Mouse (Mus musculus) heart, embryonic 13.5 days (tissue): ENCODE measurements around the gene Cxcl9. TPM values are rescaled to one million over a fixed set of nuclear protein-coding genes. Genes with fewer than 3 reads are reported as not detected.

Experiments
- ATAC-seq: fragments of 200-750 bp; cut with Nextera tagmentation; 2 replicates; pipeline ENCODE4 v1.8.0; 2017; ENCODE audit warnings: moderate TSS enrichment; ENCODE audit not compliant: insufficient number of reproducible peaks, low FRiP score, low TSS enrichment; ENCODE audit errors: extremely low read depth
- H3K27ac ChIP-seq: fragments of 300-500 bp; sonication (generic); replicated peaks from 2 replicates; pipeline ENCODE4 v1.5.1; 2015; ENCODE audit warnings: moderate library complexity, mild to moderate bottlenecking, inconsistent platforms
- H3K27me3 ChIP-seq: fragments of 300-500 bp; sonication (generic); replicated peaks from 2 replicates; pipeline ENCODE4 v1.6.1; 2015; ENCODE audit warnings: mild to moderate bottlenecking, inconsistent platforms
- H3K36me3 ChIP-seq: fragments of 300-500 bp; sonication (generic); 2 replicates; pipeline ENCODE4 v1.6.1; 2015; ENCODE audit warnings: mild to moderate bottlenecking, inconsistent platforms
- H3K4me1 ChIP-seq: fragments of 300-500 bp; sonication (generic); 2 replicates; pipeline ENCODE4 v1.6.1; 2015; ENCODE audit warnings: inconsistent platforms
- H3K4me2 ChIP-seq: fragments of 300-500 bp; sonication (generic); 2 replicates; pipeline ENCODE4 v1.6.1; 2015; ENCODE audit warnings: inconsistent platforms, mild to moderate bottlenecking, moderate library complexity
- H3K4me3 ChIP-seq: fragments of 300-500 bp; sonication (generic); 2 replicates; pipeline ENCODE4 v1.5.1; 2015; ENCODE audit warnings: moderate library complexity, mild to moderate bottlenecking, inconsistent platforms
- H3K9ac ChIP-seq: fragments of 300-500 bp; sonication (generic); 2 replicates; pipeline ENCODE4 v1.6.1; 2015; ENCODE audit warnings: inconsistent platforms, mild to moderate bottlenecking, moderate library complexity
- H3K9me3 ChIP-seq: fragments of 300-500 bp; sonication (generic); 2 replicates; pipeline ENCODE4 v1.6.1; 2016; ENCODE audit warnings: inconsistent platforms
- WGBS: fragments of 180-500 bp; shearing (Covaris S2); methylation state at CpG from one replicate; pipeline ENCODE4 v1.1.7; 2015; ENCODE audit warnings: mixed read lengths; 5-methylcytosine and 5-hydroxymethylcytosine counted together
- polyA plus RNA-seq: library from polyadenylated mRNA; unstranded; fragments of >200 nt; fragmentation: Nextera tagmentation; extraction: Ambion mirVana; gene quantifications from 2 replicates; pipeline ENCODE4 v1.2.1, GENCODE M21; 2015

Cxcl9 gene
- polyA plus RNA-seq, 1 experiment from 2014 or later, result not detected

GRCm38 (mm10) chr5:92312046-92312715 is 15.7 kb downstream of the Cxcl9 start:
- no peaks in the 10 kb centered on the region for H3K9me3 ChIP-seq
- H3K27me3 ChIP-seq, result no peaks in the 10 kb centered on the region
- H3K4me3 ChIP-seq, result no peak overlapping the region
- H3K36me3 ChIP-seq, result peaks cover 3% of the 10 kb centered on the region; the same call in 1 of the 2 replicates
- no peak overlapping the region for H3K27ac ChIP-seq
- no peak overlapping the region for H3K9ac ChIP-seq
- H3K4me1 ChIP-seq, result peaks cover 16% of the 10 kb centered on the region
- no peak overlapping the region for H3K4me2 ChIP-seq
- 13% methylated on average over 13 of the region's 13 CpGs for WGBS
- no peak for ATAC-seq

GRCm38 (mm10) chr5:92309681-92310511 is 18.0 kb downstream of the Cxcl9 start, which contains the start of gene Sdad1:
Sdad1 (minus strand) TSS chr5:92310479.
- peak within 1 kb of the TSS; percentile 92 for H3K9ac ChIP-seq
- H3K27ac ChIP-seq, result peak within 1 kb of the TSS; percentile 62
- peaks cover 14% of the 10 kb centered on the region for H3K36me3 ChIP-seq
- WGBS, result 1% methylated on average over 41 of the region's 41 CpGs
- H3K9me3 ChIP-seq, result no peaks in the 10 kb centered on the region
- no peaks in the 10 kb centered on the region for H3K27me3 ChIP-seq
- H3K4me1 ChIP-seq, result peaks cover 16% of the 10 kb centered on the region
- ATAC-seq, result peak; percentile 68; the same call in 1 of the 2 replicates
- peak within 1 kb of the TSS; percentile 95 for H3K4me3 ChIP-seq
- H3K4me2 ChIP-seq, result peak within 1 kb of the TSS; percentile 90

- H3K9me3 ChIP-seq, result no peaks in the 10 kb centered on the region
- 63% methylated on average over 3 of the region's 3 CpGs for WGBS
- H3K36me3 ChIP-seq, result peaks cover 70% of the 10 kb centered on the region
- H3K27ac ChIP-seq, result no peak overlapping the region
- no peak overlapping the region for H3K4me3 ChIP-seq
- ATAC-seq, result no peak
- H3K27me3 ChIP-seq, result no peaks in the 10 kb centered on the region
- H3K4me1 ChIP-seq, result peaks cover 14% of the 10 kb centered on the region
- H3K4me2 ChIP-seq, result no peak overlapping the region
- no peak overlapping the region for H3K9ac ChIP-seq
Measured at GRCm38 (mm10) chr5:92304291-92304690, 23.6 kb downstream of the Cxcl9 start.

- Histone ChIP-seq H3K36me3 (peaks cover 85% of the 10 kb centered on the region), H3K9ac (no peak overlapping the region), H3K9me3 (no peaks in the 10 kb centered on the region), H3K27ac (no peak overlapping the region), H3K27me3 (no peaks in the 10 kb centered on the region), H3K4me2 (no peak overlapping the region), H3K4me1 (peaks cover 3% of the 10 kb centered on the region; the same call in 1 of the 2 replicates), H3K4me3 (no peak overlapping the region)
- WGBS, result 69% methylated on average over 13 of the region's 13 CpGs
- ATAC-seq, result no peak
Measured at GRCm38 (mm10) chr5:92302149-92302840, 25.6 kb downstream of the Cxcl9 start.

- Histone ChIP-seq H3K4me1 (no peaks in the 10 kb centered on the region), H3K9ac (no peak overlapping the region), H3K36me3 (peaks cover 96% of the 10 kb centered on the region), H3K27me3 (no peaks in the 10 kb centered on the region), H3K4me3 (no peak overlapping the region), H3K27ac (no peak overlapping the region), H3K4me2 (no peak overlapping the region), H3K9me3 (no peaks in the 10 kb centered on the region)
- ATAC-seq, result no peak
- 92% methylated on average over 2 of the region's 2 CpGs for WGBS
Measured at GRCm38 (mm10) chr5:92294525-92294924, 33.4 kb downstream of the Cxcl9 start.

GRCm38 (mm10) chr5:92291652-92292414 is 36.0 kb downstream of the Cxcl9 start:
- WGBS, result 76% methylated on average over 6 of the region's 6 CpGs
- H3K4me3 ChIP-seq, result no peak overlapping the region

GRCm38 (mm10) chr5:92287840-92288239 is 40.0 kb downstream of the Cxcl9 start:
- H3K4me2 ChIP-seq, result no peak overlapping the region
- no peaks in the 10 kb centered on the region for H3K27me3 ChIP-seq
- H3K27ac ChIP-seq, result no peak overlapping the region
- WGBS, result 79% methylated on average over 6 of the region's 6 CpGs
- ATAC-seq, result no peak
- peaks cover 9% of the 10 kb centered on the region for H3K4me1 ChIP-seq
- no peak overlapping the region for H3K9ac ChIP-seq
- H3K4me3 ChIP-seq, result no peak overlapping the region
- no peaks in the 10 kb centered on the region for H3K9me3 ChIP-seq
- H3K36me3 ChIP-seq, result peaks cover 83% of the 10 kb centered on the region

More at GRCm38 (mm10) chr5:92291652-92292414, 36.0 kb downstream of the Cxcl9 start:
- H3K9ac ChIP-seq, result no peak overlapping the region
- peaks cover 98% of the 10 kb centered on the region for H3K36me3 ChIP-seq
- no peaks in the 10 kb centered on the region for H3K4me1 ChIP-seq
- H3K27ac ChIP-seq, result no peak overlapping the region
- no peaks in the 10 kb centered on the region for H3K9me3 ChIP-seq
- no peak for ATAC-seq
- no peak overlapping the region for H3K4me2 ChIP-seq
- no peaks in the 10 kb centered on the region for H3K27me3 ChIP-seq

GRCm38 (mm10) chr5:92283107-92283506 is 44.8 kb downstream of the Cxcl9 start:
- ATAC-seq, result no peak
- no peaks in the 10 kb centered on the region for H3K9me3 ChIP-seq
- 43% methylated on average over 3 of the region's 3 CpGs for WGBS
- no peak overlapping the region for H3K9ac ChIP-seq
- peaks cover 37% of the 10 kb centered on the region for H3K36me3 ChIP-seq
- no peaks in the 10 kb centered on the region for H3K27me3 ChIP-seq
- H3K4me3 ChIP-seq, result no peak overlapping the region
- H3K4me2 ChIP-seq, result no peak overlapping the region
- H3K27ac ChIP-seq, result no peak overlapping the region
- H3K4me1 ChIP-seq, result peaks cover 21% of the 10 kb centered on the region

GRCm38 (mm10) chr5:92282571-92282970 is 45.3 kb downstream of the Cxcl9 start:
- no peak for ATAC-seq
- Histone ChIP-seq H3K4me3 (no peak overlapping the region), H3K4me1 (peaks cover 21% of the 10 kb centered on the region), H3K9me3 (no peaks in the 10 kb centered on the region), H3K27ac (no peak overlapping the region), H3K27me3 (no peaks in the 10 kb centered on the region), H3K4me2 (no peak overlapping the region), H3K9ac (no peak overlapping the region), H3K36me3 (peaks cover 32% of the 10 kb centered on the region)
- 71% methylated on average over 4 of the region's 4 CpGs for WGBS

GRCm38 (mm10) chr5:92278942-92279537 is 48.8 kb downstream of the Cxcl9 start:
- no peaks in the 10 kb centered on the region for H3K36me3 ChIP-seq
- H3K4me3 ChIP-seq, result no peak overlapping the region
- no peak overlapping the region for H3K9ac ChIP-seq
- H3K27ac ChIP-seq, result no peak overlapping the region
- H3K4me2 ChIP-seq, result no peak overlapping the region
- H3K27me3 ChIP-seq, result peaks cover 8% of the 10 kb centered on the region
- WGBS, result 87% methylated on average over 10 of the region's 10 CpGs
- ATAC-seq, result no peak
- no peaks in the 10 kb centered on the region for H3K9me3 ChIP-seq
- H3K4me1 ChIP-seq, result peaks cover 21% of the 10 kb centered on the region
